Mouse (Mus musculus) urinary bladder, adult 2 months (tissue): ENCODE measurements around the gene Gm16503. TPM values are rescaled to one million over a fixed set of nuclear protein-coding genes. Genes with fewer than 3 reads are reported as not detected.

ENCODE experiments used
- polyA plus RNA-seq: library from polyadenylated mRNA; depleted of rRNA; stranded (reverse); fragments of >200 nt; gene quantifications from 2 replicates; pipeline ENCODE4 v1.2.3, GENCODE M21; 2012; rRNA removed

Gene Gm16503
- polyA plus RNA-seq, 1 experiment = 0.21 TPM

Other genes with a start within 250 kb of the Gm16503 start
- 0.04 TPM in 1 of 2 replicates, not detected in the other for gene Zfp988, start 234.5 kb upstream of the Gm16503 start, polyA plus RNA-seq
- not detected in 2 replicates for gene Zfp978, start 178.9 kb upstream of the Gm16503 start, polyA plus RNA-seq
- 4.1 and 4.3 TPM in 2 replicates for gene Zfp982, start 47.8 kb upstream of the Gm16503 start, polyA plus RNA-seq
- 0.03 and 0.13 TPM in 2 replicates for gene Zfp985, start 13.1 kb downstream of the Gm16503 start, polyA plus RNA-seq
- gene Zfp979, start 102.3 kb downstream of the Gm16503 start, polyA plus RNA-seq = 2.2 and 2.7 TPM in 2 replicates
- gene Zfp534, start 162.3 kb downstream of the Gm16503 start, polyA plus RNA-seq = not detected in 2 replicates